Mouse (Mus musculus) heart, postnatal 0 days (tissue): ENCODE data around the gene Asic2. TPM values are rescaled to one million over a fixed set of nuclear protein-coding genes. Genes with fewer than 3 reads are reported as not detected.

Experiments used
- ATAC-seq: fragments of 200-750 bp; cut with Nextera tagmentation; 2 replicates; pipeline ENCODE4 v1.8.0; 2017; ENCODE audit warnings: low read depth, moderate number of reproducible peaks, moderate library complexity; ENCODE audit not compliant: insufficient read depth
- DNase-seq: peaks from one replicate; pipeline ENCODE4 v3.0.0-alpha.2; 2016; ENCODE audit warnings: low spot score
- H3K27ac ChIP-seq: fragments of 300-500 bp; sonication (generic); 2 replicates; pipeline ENCODE4 v1.5.1; 2014; ENCODE audit warnings: low read depth, mild to moderate bottlenecking
- H3K27me3 ChIP-seq: fragments of 300-500 bp; sonication (generic); 2 replicates; pipeline ENCODE4 v1.6.1; 2014; ENCODE audit warnings: low read length, mixed read lengths; ENCODE audit not compliant: control insufficient read depth, insufficient read depth
- H3K36me3 ChIP-seq: fragments of 300-500 bp; sonication (generic); replicated peaks from 2 replicates; pipeline ENCODE4 v1.6.1; 2014; ENCODE audit warnings: low read length, mixed read lengths; ENCODE audit not compliant: control insufficient read depth, insufficient read depth
- H3K4me1 ChIP-seq: fragments of 300-500 bp; sonication (generic); 2 replicates; pipeline ENCODE4 v1.6.1; 2014; ENCODE audit warnings: antibody characterized with exemption; ENCODE audit not compliant: control insufficient read depth, insufficient read depth
- H3K4me2 ChIP-seq: fragments of 300-500 bp; sonication (generic); 2 replicates; pipeline ENCODE4 v1.6.1; 2014; ENCODE audit warnings: low read depth, mild to moderate bottlenecking, low read length, moderate library complexity
- H3K4me3 ChIP-seq: fragments of 300-500 bp; sonication (generic); 2 replicates; pipeline ENCODE4 v1.5.1; 2014; ENCODE audit warnings: low read depth, low read length
- H3K9ac ChIP-seq: fragments of 300-500 bp; sonication (generic); replicated peaks from 2 replicates; pipeline ENCODE4 v1.6.1; 2014; ENCODE audit warnings: low read depth, low read length, mixed read lengths
- H3K9me3 ChIP-seq: fragments of 300-500 bp; sonication (generic); replicated peaks from 2 replicates; pipeline ENCODE4 v1.6.1; 2016; ENCODE audit warnings: low read length; ENCODE audit not compliant: control insufficient read depth
- CTCF ChIP-seq: IDR thresholded peaks from 2 replicates; pipeline ENCODE4 v1.5.1; 2016; ENCODE audit warnings: antibody characterized with exemption, control low read depth, low read depth
- EP300 ChIP-seq: IDR thresholded peaks from 2 replicates; pipeline ENCODE4 v1.6.1; 2016; ENCODE audit warnings: antibody characterized with exemption, low read depth
- WGBS: fragments of 180-500 bp; shearing (Covaris S2); extraction: QIAGEN DNeasy Blood & Tissue Kit; methylation state at CpG from one replicate; pipeline ENCODE4 v1.1.7; 2014; 5-methylcytosine and 5-hydroxymethylcytosine counted together
- polyA plus RNA-seq: library from polyadenylated mRNA; unstranded; fragments of >200 nt; fragmentation: Nextera tagmentation; extraction: Ambion mirVana; gene quantifications from 2 replicates; pipeline ENCODE4 v1.2.1, GENCODE M21; 2015
- total RNA-seq: library from RNA; depleted of rRNA; stranded (reverse); fragments of >200 nt; gene quantifications from 2 replicates; pipeline ENCODE4 v1.2.3, GENCODE M21; 2014; ENCODE audit warnings: low replicate concordance

Gene Asic2
- total and polyA plus RNA-seq, 2 experiments from 2014 or later: not detected

DNA sequence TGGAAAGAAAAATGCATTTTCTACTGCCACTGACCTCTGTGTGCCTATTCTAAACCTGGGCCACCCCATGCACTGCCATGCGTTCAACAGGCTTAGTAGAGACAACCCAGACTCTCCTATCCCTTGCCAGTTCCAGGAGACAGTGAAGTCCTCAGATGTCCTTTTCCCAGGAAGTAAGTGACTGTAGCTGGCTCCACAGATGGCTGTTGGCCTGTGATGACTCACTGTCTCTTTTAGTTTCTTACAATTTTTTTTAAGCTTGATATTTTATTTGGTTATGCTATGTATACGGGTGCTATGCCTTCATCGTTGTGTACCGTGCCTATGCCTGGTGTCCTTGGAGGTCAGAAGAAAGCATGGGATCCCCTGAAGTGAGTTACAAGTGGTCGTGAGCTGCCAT lies 370.7 kb downstream of the Asic2 start:
- no peak for ATAC-seq

DNA sequence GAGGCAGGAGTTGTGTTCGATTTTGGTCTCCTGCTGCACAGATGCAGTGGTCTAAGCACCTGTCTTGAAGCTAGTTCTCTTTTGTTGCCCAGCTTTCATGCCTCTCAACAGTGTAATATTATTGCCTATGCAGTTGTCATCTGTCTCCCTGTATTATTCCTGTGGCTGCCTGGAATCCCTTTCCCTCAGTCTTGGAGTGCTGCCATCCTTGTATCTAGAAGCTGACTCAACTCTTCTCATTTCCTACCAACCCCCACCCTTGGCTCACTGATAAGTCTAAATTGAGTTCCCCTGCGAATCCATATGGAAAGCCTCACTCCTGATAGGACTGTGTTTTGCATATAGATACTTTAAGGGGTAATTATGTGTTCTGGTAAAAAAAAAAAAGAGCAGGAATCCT lies 373.0 kb downstream of the Asic2 start:
- Histone ChIP-seq H3K4me1 (peaks cover 11% of the 10 kb centered on the region), H3K9ac (no peak overlapping the region), H3K4me3 (no peak overlapping the region), H3K27me3 (no peaks in the 10 kb centered on the region), H3K36me3 (no peaks in the 10 kb centered on the region), H3K4me2 (no peak overlapping the region), H3K27ac (no peak overlapping the region), H3K9me3 (no peaks in the 10 kb centered on the region)
- TF ChIP-seq EP300 (no peak), CTCF (no peak)
- DNase-seq: no peak
- 26% methylated on average over 2 of the region's 2 CpGs for WGBS
- no peak for ATAC-seq

More for the DNA sequence above, 370.7 kb downstream of the Asic2 start:
- TF ChIP-seq CTCF: no peak
- no peak for TF ChIP-seq EP300
- no peak for DNase-seq
- Histone ChIP-seq H3K9me3 (no peaks in the 10 kb centered on the region), H3K36me3 (no peaks in the 10 kb centered on the region), H3K27ac (no peak overlapping the region), H3K4me2 (no peak overlapping the region), H3K4me3 (no peak overlapping the region), H3K9ac (no peak overlapping the region), H3K27me3 (no peaks in the 10 kb centered on the region), H3K4me1 (peaks cover 11% of the 10 kb centered on the region)
- WGBS: 82% methylated on average over 5 of the region's 5 CpGs

- DNase-seq: no peak
- Histone ChIP-seq H3K36me3 (no peaks in the 10 kb centered on the region), H3K9me3 (no peaks in the 10 kb centered on the region), H3K4me3 (no peak overlapping the region), H3K27ac (no peak overlapping the region), H3K4me2 (no peak overlapping the region), H3K9ac (no peak overlapping the region), H3K4me1 (peaks cover 11% of the 10 kb centered on the region), H3K27me3 (no peaks in the 10 kb centered on the region)
- ATAC-seq: no peak
- no peak for TF ChIP-seq CTCF
- TF ChIP-seq EP300: no peak
- 71% methylated on average over 5 of the region's 5 CpGs for WGBS
These were observed 375.5 kb downstream of the Asic2 start for GRCm38 (mm10) chr11:81592776-81593175.

DNA sequence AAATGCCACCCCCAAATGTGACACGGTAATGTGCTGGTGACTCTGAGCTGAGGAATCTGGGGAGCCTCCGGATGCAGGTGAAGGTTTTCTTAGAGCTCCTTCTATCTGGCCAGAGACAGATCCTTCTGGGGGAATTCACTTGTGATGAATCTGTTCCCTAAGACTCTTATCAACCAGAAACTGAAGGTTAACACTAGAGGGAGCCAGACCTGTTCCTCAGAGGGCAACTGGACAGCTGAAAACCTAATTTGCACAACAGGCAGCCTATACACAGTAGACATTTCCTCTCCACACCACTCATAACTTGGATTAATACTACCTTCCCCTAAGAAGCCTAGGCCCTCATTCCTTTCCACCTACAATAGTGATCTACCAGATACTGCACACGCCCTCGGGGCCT lies 377.3 kb downstream of the Asic2 start:
- Histone ChIP-seq H3K9me3 (no peaks in the 10 kb centered on the region), H3K27me3 (no peaks in the 10 kb centered on the region), H3K9ac (no peak overlapping the region), H3K27ac (no peak overlapping the region), H3K4me1 (peaks cover 11% of the 10 kb centered on the region), H3K36me3 (no peaks in the 10 kb centered on the region), H3K4me2 (no peak overlapping the region), H3K4me3 (no peak overlapping the region)
- TF ChIP-seq EP300: no peak
- peak; percentile 58 for TF ChIP-seq CTCF
- WGBS: 67% methylated on average over 4 of the region's 4 CpGs
- ATAC-seq: no peak
- no peak for DNase-seq

- H3K9me3 ChIP-seq: no peaks in the 10 kb centered on the region
- peak; percentile 75 for TF ChIP-seq CTCF
- TF ChIP-seq EP300: no peak
- 9% methylated on average over 10 of the region's 10 CpGs for WGBS
- no peak overlapping the region for H3K4me3 ChIP-seq
- H3K9ac ChIP-seq: no peak overlapping the region
- no peaks in the 10 kb centered on the region for H3K36me3 ChIP-seq
- DNase-seq (peak; percentile 43), ATAC-seq (peak; percentile 27; the same call in 1 of the 2 replicates)
- H3K27me3 ChIP-seq: no peaks in the 10 kb centered on the region
- no peak overlapping the region for H3K27ac ChIP-seq
- H3K4me2 ChIP-seq: peak overlapping the region; percentile 42
- no peaks in the 10 kb centered on the region for H3K4me1 ChIP-seq
These were observed 379.6 kb downstream of the Asic2 start for GRCm38 (mm10) chr11:81588630-81589029.

GRCm38 (mm10) chr11:81587942-81588341 lies 380.3 kb downstream of the Asic2 start:
- peak; percentile 57 for ATAC-seq
- Histone ChIP-seq H3K9me3 (no peaks in the 10 kb centered on the region), H3K4me3 (0 out of 2 replicates have a peak overlapping the region, but pooled peaks have one; percentile 10), H3K27ac (no peak overlapping the region), H3K4me2 (peak overlapping the region; percentile 42), H3K36me3 (no peaks in the 10 kb centered on the region), H3K9ac (no peak overlapping the region), H3K4me1 (no peaks in the 10 kb centered on the region), H3K27me3 (no peaks in the 10 kb centered on the region)
- TF ChIP-seq CTCF (no peak), EP300 (no peak)
- peak; percentile 34 for DNase-seq
- 28% methylated on average over 17 of the region's 17 CpGs for WGBS
